Mouse (Mus musculus) spleen, adult 10 weeks (tissue): Measurements from ENCODE around the gene Rprd1b. TPM values are rescaled to one million over a fixed set of nuclear protein-coding genes. Genes with fewer than 3 reads are reported as not detected.

Source experiments
- polyA plus RNA-seq: library from polyadenylated mRNA; stranded (reverse); fragments of 350-450 nt; fragmentation: Illumina TruSeq; extraction: RNeasy Lipid Tissue Mini Kit (QIAGEN cat#74804); gene quantifications from one replicate; pipeline ENCODE4 v1.2.3, GENCODE M21; 2015; ENCODE audit warnings: low replicate concordance; ENCODE audit not compliant: insufficient read depth

Rprd1b gene
- 26.3 TPM for polyA plus RNA-seq

DNA sequence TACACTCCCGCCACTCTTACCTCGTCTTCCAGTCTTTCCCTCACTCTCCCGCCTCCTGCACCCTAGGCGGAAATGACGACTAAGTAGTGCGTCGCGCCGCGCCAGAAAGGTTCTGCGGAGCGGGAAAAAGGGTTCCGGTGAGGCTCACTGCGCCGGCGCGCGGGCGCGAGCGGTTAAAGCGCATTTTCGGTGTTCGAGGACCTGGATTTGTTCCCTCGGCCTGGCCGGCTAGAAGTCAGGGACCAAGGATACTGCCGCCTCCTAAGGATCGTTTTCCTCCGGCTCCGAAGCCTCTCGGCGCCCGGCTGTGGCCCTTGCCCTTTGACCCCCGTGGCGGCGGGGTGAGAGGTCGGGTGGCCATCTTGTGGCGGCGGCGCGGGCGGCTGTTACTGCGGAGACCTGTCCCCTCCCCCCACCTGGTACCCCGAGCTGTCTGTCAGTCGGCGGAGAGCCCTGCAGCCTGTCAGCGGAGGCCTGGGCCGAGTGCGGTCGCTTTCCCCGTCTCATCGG, at the start of gene Rprd1b, which contains the start of gene Tti1:
Gene Rprd1b, plus strand, starts transcription at position 144 of the 510 bp plus-strand sequence.
Gene Tti1, minus strand, starts transcription at position 80 of the 510 bp plus-strand sequence.

DNA sequence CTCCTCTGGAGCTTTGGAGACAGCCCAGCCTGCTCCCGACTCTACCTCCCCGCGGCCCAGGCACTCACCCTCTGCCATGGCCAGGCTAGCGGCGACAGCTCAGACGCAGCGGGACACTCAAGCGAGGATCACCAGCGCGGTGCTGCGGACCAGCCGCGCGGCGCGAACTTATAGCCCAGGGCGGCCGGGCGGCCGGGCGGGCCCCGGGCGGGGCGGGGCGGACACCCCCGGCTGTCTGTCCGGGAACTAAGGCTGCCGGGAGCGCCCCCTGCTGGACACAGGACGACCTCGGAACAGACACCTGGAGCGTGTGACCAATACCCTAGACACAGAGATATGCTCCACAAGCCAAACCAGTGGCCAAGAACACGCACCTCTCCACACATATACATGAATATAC, 117.9 kb downstream of the Rprd1b start, which contains the start of gene Tgm2:
Gene Tgm2, minus strand, starts transcription at position 214 of the 400 bp plus-strand sequence.

Other genes with a start within 250 kb of the Rprd1b start
- gene Vstm2l, start 113.8 kb upstream of the Rprd1b start, polyA plus RNA-seq: not detected
- 27.0 TPM for gene Tti1, start 64 bp upstream of the Rprd1b start, polyA plus RNA-seq
- 31.3 TPM for gene Tgm2, start 117.9 kb downstream of the Rprd1b start, polyA plus RNA-seq
- 0.33 TPM for gene D630003M21Rik, start 200.7 kb downstream of the Rprd1b start, polyA plus RNA-seq
- gene Bpi, start 229.6 kb downstream of the Rprd1b start, polyA plus RNA-seq: not detected